Mouse (Mus musculus): ENCODE data around the gene Anapc2.

GRCm38 (mm10) chr2:25228995-25229530, 43.2 kb upstream of the Anapc2 start:
- no peak for TF ChIP-seq FLI1 (IDR thresholded peaks at IDR 0.05; ENCODE audit: low read length)
- no peak for TF ChIP-seq GATA1 (IDR thresholded peaks at IDR 0.05; ENCODE audit: borderline replicate concordance, low read length)
